Mouse (Mus musculus): ENCODE data around the gene Atp6v0e2. TPM values are rescaled to one million over a fixed set of nuclear protein-coding genes. Genes with fewer than 3 reads are reported as not detected.

Atp6v0e2 gene
- polyA plus RNA-seq, 1 experiment from 2014 or later: 21.1 TPM

Other genes starting within 250 kb of the Atp6v0e2 start
- 17.5 and 25.6 TPM in 2 replicates for gene Krba1, start 142.0 kb upstream of the Atp6v0e2 start, polyA plus RNA-seq (2016; fragmentation: Nextera tagmentation; extraction: Ambion mirVana)
- gene Zfp467, start 91.8 kb upstream of the Atp6v0e2 start, polyA plus RNA-seq (2016; fragmentation: Nextera tagmentation; extraction: Ambion mirVana): 13.4 and 13.9 TPM in 2 replicates
- 0.15 and 0.64 TPM in 2 replicates for gene Sspo, start 89.4 kb upstream of the Atp6v0e2 start, polyA plus RNA-seq (2016; fragmentation: Nextera tagmentation; extraction: Ambion mirVana)
- gene Lrrc61, start 17.2 kb downstream of the Atp6v0e2 start, polyA plus RNA-seq (2016; fragmentation: Nextera tagmentation; extraction: Ambion mirVana): 9.5 and 12.9 TPM in 2 replicates
- gene Rarres2, start 35.2 kb downstream of the Atp6v0e2 start, polyA plus RNA-seq (2016; fragmentation: Nextera tagmentation; extraction: Ambion mirVana): 10.5 and 18.2 TPM in 2 replicates
- not detected in 2 replicates for gene Gm45021, start 52.0 kb downstream of the Atp6v0e2 start, polyA plus RNA-seq (2016; fragmentation: Nextera tagmentation; extraction: Ambion mirVana)
- gene Repin1, start 56.3 kb downstream of the Atp6v0e2 start, polyA plus RNA-seq (2016; fragmentation: Nextera tagmentation; extraction: Ambion mirVana): 31.9 and 33.2 TPM in 2 replicates
- gene Gm44965, start 56.3 kb downstream of the Atp6v0e2 start, polyA plus RNA-seq (2016; fragmentation: Nextera tagmentation; extraction: Ambion mirVana): 0.49 TPM in 1 of 2 replicates, not detected in the other
- 7.7 and 8.9 TPM in 2 replicates for gene Zfp775, start 64.4 kb downstream of the Atp6v0e2 start, polyA plus RNA-seq (2016; fragmentation: Nextera tagmentation; extraction: Ambion mirVana)
- gene AI854703, start 89.1 kb downstream of the Atp6v0e2 start, polyA plus RNA-seq (2016; fragmentation: Nextera tagmentation; extraction: Ambion mirVana): 0.90 and 1.6 TPM in 2 replicates
- gene Gimap8, start 109.6 kb downstream of the Atp6v0e2 start, polyA plus RNA-seq (2016; fragmentation: Nextera tagmentation; extraction: Ambion mirVana): 0.70 and 0.87 TPM in 2 replicates
- gene Gimap9, start 138.5 kb downstream of the Atp6v0e2 start, polyA plus RNA-seq (2016; fragmentation: Nextera tagmentation; extraction: Ambion mirVana): 7.4 and 8.7 TPM in 2 replicates
- 6.4 and 10.6 TPM in 2 replicates for gene Gimap4, start 146.9 kb downstream of the Atp6v0e2 start, polyA plus RNA-seq (2016; fragmentation: Nextera tagmentation; extraction: Ambion mirVana)
- 21.3 and 26.0 TPM in 2 replicates for gene Gimap6, start 170.6 kb downstream of the Atp6v0e2 start, polyA plus RNA-seq (2016; fragmentation: Nextera tagmentation; extraction: Ambion mirVana)
- 1.9 and 2.5 TPM in 2 replicates for gene Gm28053, start 181.0 kb downstream of the Atp6v0e2 start, polyA plus RNA-seq (2016; fragmentation: Nextera tagmentation; extraction: Ambion mirVana)
- not detected in 2 replicates for gene Gimap7, start 181.0 kb downstream of the Atp6v0e2 start, polyA plus RNA-seq (2016; fragmentation: Nextera tagmentation; extraction: Ambion mirVana)
- 14.6 and 19.0 TPM in 2 replicates for gene Gimap1, start 201.4 kb downstream of the Atp6v0e2 start, polyA plus RNA-seq (2016; fragmentation: Nextera tagmentation; extraction: Ambion mirVana)
- 2.7 and 4.0 TPM in 2 replicates for gene Gimap5, start 208.6 kb downstream of the Atp6v0e2 start, polyA plus RNA-seq (2016; fragmentation: Nextera tagmentation; extraction: Ambion mirVana)
- 0.11 TPM in 1 of 2 replicates, not detected in the other for gene Gimap3, start 233.2 kb downstream of the Atp6v0e2 start, polyA plus RNA-seq (2016; fragmentation: Nextera tagmentation; extraction: Ambion mirVana)

Data from heart, embryonic 10.5 days (tissue).